Mouse (Mus musculus): ENCODE measurements around the gene Gopc. TPM values are rescaled to one million over a fixed set of nuclear protein-coding genes. Genes with fewer than 3 reads are reported as not detected.
A peak's percentile ranks its signal among the peaks of the same experiment; 100 is the strongest.

Gopc gene
- polyA plus RNA-seq, 1 experiment from 2014 or later, result 19.0 TPM

DNA sequence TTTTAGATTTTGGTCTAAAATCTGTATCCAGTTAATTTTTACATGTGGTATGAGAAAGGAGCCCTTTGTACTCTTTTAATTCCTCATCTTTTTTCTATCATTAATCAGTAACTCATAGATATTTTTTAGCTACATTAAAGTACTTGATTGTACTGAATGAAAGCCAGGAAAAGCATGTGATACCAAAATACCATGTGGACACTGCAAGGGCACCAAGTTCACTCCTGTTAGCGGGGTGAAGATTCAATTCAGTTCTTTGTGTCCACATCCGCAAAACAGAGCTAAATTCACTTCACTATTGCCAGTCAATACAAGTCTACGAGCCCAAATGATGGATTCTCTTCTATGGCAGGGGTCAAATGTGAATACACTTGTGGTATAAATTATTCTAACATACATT lies 14.7 kb upstream of the Gopc start:
- Histone ChIP-seq H3K4me1 (ENCODE audit: control insufficient read depth, insufficient read depth, low read length) (no peaks in the 10 kb centered on the region), H3K27me3 (ENCODE audit: control insufficient read depth, insufficient read depth, low read length) (no peaks in the 10 kb centered on the region), H3K9me3 (ENCODE audit: control insufficient read depth, low read length) (no peaks in the 10 kb centered on the region), H3K9ac (ENCODE audit: low read depth, low read length) (no peak overlapping the region), H3K36me3 (ENCODE audit: control insufficient read depth, insufficient read depth, low read length) (no peaks in the 10 kb centered on the region), H3K4me3 (ENCODE audit: low read length) (no peak overlapping the region), H3K27ac (ENCODE audit: low read depth, low read length) (no peak overlapping the region), H3K4me2 (replicated peaks; ENCODE audit: low read depth, low read length) (no peak overlapping the region)
- ATAC-seq (ENCODE audit: low FRiP score, low TSS enrichment), result no peak
- 89% methylated on average over 3 of the region's 3 CpGs for WGBS

DNA sequence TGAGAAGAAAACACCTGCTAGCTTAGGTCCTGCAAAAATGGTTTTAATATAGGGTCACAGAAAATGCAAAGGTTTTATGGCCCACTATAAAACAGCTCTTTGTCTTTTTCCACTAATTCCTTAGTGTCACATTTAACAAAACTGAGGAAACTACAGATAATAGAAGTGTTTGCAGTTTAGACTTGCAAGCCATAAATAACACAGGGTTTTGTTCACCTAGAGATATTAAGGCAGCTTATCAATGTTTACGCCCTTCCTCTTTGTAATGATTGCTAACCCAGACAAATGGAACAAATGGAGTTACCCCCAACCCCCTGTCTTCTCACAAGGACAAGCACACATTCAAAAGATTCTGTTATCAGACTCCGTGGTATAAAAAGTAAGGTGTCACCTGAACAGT lies 9.3 kb upstream of the Gopc start:
- WGBS, result 85% methylated on average over 2 of the region's 2 CpGs
- H3K4me3 ChIP-seq (ENCODE audit: low read length), result no peak overlapping the region
- ATAC-seq (ENCODE audit: low FRiP score, low TSS enrichment), result no peak
- no peak overlapping the region for H3K9ac ChIP-seq (ENCODE audit: low read depth, low read length)
- H3K9me3 ChIP-seq (ENCODE audit: control insufficient read depth, low read length), result no peaks in the 10 kb centered on the region
- H3K4me2 ChIP-seq (replicated peaks; ENCODE audit: low read depth, low read length), result no peak overlapping the region
- no peaks in the 10 kb centered on the region for H3K4me1 ChIP-seq (ENCODE audit: control insufficient read depth, insufficient read depth, low read length)
- no peak overlapping the region for H3K27ac ChIP-seq (ENCODE audit: low read depth, low read length)
- H3K36me3 ChIP-seq (ENCODE audit: control insufficient read depth, insufficient read depth, low read length), result no peaks in the 10 kb centered on the region
- H3K27me3 ChIP-seq (ENCODE audit: control insufficient read depth, insufficient read depth, low read length), result no peaks in the 10 kb centered on the region

DNA sequence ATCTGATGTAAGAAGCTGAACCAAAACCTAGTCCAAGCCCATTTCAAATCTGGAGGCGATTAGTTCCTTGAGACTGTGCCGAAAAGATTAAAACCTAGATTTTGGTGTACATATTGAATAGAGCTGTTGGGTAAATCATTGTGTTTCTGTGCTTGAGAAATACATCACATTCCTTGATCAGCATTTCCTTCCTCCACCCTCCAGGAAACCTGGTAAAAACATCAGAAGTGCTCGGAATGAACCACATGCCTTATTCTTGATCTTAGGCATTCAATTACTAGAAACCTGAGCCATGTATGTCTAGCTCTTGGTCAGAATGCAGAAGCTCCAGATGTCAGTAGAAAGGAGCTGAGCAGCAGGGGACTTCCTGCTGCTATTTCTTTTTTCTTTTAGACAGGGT lies 7.5 kb upstream of the Gopc start:
- no peak for ATAC-seq (ENCODE audit: low FRiP score, low TSS enrichment)
- Histone ChIP-seq H3K9me3 (ENCODE audit: control insufficient read depth, low read length) (no peaks in the 10 kb centered on the region), H3K4me1 (ENCODE audit: control insufficient read depth, insufficient read depth, low read length) (no peaks in the 10 kb centered on the region), H3K9ac (ENCODE audit: low read depth, low read length) (no peak overlapping the region), H3K27me3 (ENCODE audit: control insufficient read depth, insufficient read depth, low read length) (no peaks in the 10 kb centered on the region), H3K36me3 (ENCODE audit: control insufficient read depth, insufficient read depth, low read length) (no peaks in the 10 kb centered on the region), H3K4me3 (ENCODE audit: low read length) (no peak overlapping the region), H3K27ac (ENCODE audit: low read depth, low read length) (no peak overlapping the region), H3K4me2 (replicated peaks; ENCODE audit: low read depth, low read length) (no peak overlapping the region)
- 66% methylated on average over 3 of the region's 3 CpGs for WGBS

DNA sequence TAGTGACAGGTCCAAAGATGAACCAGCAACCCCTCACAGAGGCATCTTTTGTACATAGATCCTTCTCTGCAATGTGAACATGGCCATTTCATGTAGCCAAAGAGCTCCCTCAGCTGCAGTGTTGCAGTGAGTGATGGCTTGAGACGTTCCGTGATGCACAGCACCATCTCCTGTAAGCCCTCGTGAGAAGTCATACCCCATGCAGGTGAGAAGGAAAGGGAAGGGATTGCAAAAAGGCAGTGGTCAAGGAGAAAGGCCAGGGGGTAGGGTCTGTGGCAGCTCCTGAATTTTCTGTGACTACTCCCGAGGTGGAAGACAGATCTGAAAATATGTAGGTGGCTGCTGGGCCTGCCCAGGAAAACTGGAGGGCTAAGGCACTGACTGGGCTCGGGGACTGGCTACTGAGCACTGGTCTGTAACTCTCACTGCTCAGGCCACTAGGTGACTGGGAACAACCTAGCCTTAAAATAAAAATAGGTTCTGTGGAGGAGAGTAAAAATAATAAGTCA lies 7.1 kb upstream of the Gopc start, which contains the start of gene Nepn:
Nepn (plus strand) TSS at position 51 of the 509 bp plus-strand sequence.
- Histone ChIP-seq H3K9me3 (ENCODE audit: control insufficient read depth, low read length) (no peaks in the 10 kb centered on the region), H3K9ac (ENCODE audit: low read depth, low read length) (no peak within 1 kb of the TSS), H3K4me1 (ENCODE audit: control insufficient read depth, insufficient read depth, low read length) (no peaks in the 10 kb centered on the region), H3K27ac (ENCODE audit: low read depth, low read length) (no peak within 1 kb of the TSS), H3K36me3 (ENCODE audit: control insufficient read depth, insufficient read depth, low read length) (no peaks in the 10 kb centered on the region), H3K4me2 (replicated peaks; ENCODE audit: low read depth, low read length) (no peak within 1 kb of the TSS), H3K27me3 (ENCODE audit: control insufficient read depth, insufficient read depth, low read length) (no peaks in the 10 kb centered on the region), H3K4me3 (ENCODE audit: low read length) (no peak within 1 kb of the TSS)
- ATAC-seq (ENCODE audit: low FRiP score, low TSS enrichment), result no peak
- WGBS, result 77% methylated on average over 5 of the region's 5 CpGs

DNA sequence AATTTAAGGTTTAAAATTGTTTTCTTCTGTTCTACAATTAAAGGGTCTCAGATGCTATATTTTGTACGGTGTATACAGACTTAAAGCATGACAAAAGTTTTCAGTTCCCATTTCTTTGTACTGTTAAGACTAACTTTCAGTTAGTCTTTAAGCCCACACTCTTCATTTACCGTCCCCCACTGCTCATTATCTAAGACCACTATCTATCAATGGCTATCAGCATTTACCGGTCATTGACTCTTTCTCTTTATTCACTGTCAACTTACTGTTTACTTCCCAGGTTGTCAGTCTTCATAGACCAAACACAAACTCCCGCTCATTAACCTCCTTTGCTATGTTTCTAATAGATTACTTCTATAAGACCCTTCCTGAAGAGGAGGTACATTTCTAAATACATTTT lies 5.3 kb upstream of the Gopc start:
- Histone ChIP-seq H3K4me2 (replicated peaks; ENCODE audit: low read depth, low read length) (no peak overlapping the region), H3K27ac (ENCODE audit: low read depth, low read length) (no peak overlapping the region), H3K4me1 (ENCODE audit: control insufficient read depth, insufficient read depth, low read length) (0 out of 2 replicates have a peak, but pooled peaks cover 3% of the 10 kb centered on the region), H3K27me3 (ENCODE audit: control insufficient read depth, insufficient read depth, low read length) (no peaks in the 10 kb centered on the region), H3K36me3 (ENCODE audit: control insufficient read depth, insufficient read depth, low read length) (no peaks in the 10 kb centered on the region), H3K9ac (ENCODE audit: low read depth, low read length) (no peak overlapping the region), H3K4me3 (ENCODE audit: low read length) (no peak overlapping the region), H3K9me3 (ENCODE audit: control insufficient read depth, low read length) (no peaks in the 10 kb centered on the region)
- 81% methylated on average over 4 of the region's 4 CpGs for WGBS
- no peak for ATAC-seq (ENCODE audit: low FRiP score, low TSS enrichment)

DNA sequence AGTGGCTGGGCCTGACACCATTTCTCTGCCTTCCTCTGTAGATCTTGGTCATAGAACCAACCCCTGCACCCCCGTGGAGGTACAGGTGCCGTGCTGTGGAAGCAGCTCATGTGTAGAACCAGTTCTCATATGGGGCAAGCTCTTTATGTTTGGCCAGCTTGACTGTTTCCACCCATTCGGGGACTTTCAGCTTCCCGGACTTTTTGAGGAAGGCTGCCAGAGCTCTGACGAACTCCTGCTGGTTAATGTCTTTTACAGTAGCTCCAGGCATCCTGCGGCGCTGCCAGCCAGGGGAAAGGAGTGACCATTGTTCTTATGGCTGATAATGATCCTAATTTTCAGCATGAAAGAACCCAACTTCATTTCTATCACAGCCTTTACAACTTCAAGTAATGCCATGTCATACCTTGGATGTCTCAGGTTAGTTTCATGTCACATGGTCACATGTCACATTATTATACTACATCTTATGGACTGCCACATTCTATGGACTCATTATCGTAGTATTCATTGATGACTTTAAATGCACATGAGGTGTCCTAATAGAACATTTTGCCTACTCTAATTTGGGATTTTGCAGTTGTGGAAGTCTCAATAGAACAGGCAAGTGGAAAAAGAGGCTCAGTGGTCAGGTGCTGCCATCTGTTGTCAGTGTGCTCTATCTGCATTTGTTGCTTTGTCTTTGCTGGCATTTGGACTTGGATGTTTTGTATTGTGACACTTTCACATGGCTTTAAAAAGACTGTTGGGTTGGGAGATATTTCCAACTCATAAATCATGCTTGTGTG lies 3.1 kb upstream of the Gopc start:
- H3K9me3 ChIP-seq (ENCODE audit: control insufficient read depth, low read length), result no peaks in the 10 kb centered on the region
- H3K4me1 ChIP-seq (ENCODE audit: control insufficient read depth, insufficient read depth, low read length), result 0 out of 2 replicates have a peak, but pooled peaks cover 3% of the 10 kb centered on the region
- H3K4me3 ChIP-seq (ENCODE audit: low read length), result no peak overlapping the region
- H3K27ac ChIP-seq (ENCODE audit: low read depth, low read length), result no peak overlapping the region
- no peak overlapping the region for H3K9ac ChIP-seq (ENCODE audit: low read depth, low read length)
- no peaks in the 10 kb centered on the region for H3K27me3 ChIP-seq (ENCODE audit: control insufficient read depth, insufficient read depth, low read length)
- ATAC-seq (ENCODE audit: low FRiP score, low TSS enrichment), result no peak
- WGBS, result 36% methylated on average over 8 of the region's 8 CpGs
- no peak overlapping the region for H3K4me2 ChIP-seq (replicated peaks; ENCODE audit: low read depth, low read length)
- H3K36me3 ChIP-seq (ENCODE audit: control insufficient read depth, insufficient read depth, low read length), result no peaks in the 10 kb centered on the region

DNA sequence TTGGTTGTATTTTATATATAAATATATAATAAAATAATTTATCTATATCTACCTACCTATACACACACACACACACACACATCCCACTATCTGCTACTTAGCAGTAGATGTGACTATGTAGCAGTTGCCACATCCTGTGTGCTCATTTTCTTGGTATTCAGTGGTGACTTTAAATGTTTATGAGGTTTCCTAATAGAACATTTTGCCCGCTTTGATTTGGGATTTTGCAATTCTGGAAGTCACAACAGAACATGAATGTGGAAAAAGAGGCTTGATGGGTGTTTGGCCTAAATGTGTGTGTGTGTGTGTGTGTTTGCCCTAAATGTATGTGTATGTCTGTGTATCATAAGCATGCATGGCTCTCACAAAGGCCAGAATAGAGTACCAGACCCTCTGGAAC lies 1.6 kb upstream of the Gopc start:
- 90% methylated on average over 1 of the region's 1 CpGs for WGBS
- ATAC-seq (ENCODE audit: low FRiP score, low TSS enrichment), result no peak

DNA sequence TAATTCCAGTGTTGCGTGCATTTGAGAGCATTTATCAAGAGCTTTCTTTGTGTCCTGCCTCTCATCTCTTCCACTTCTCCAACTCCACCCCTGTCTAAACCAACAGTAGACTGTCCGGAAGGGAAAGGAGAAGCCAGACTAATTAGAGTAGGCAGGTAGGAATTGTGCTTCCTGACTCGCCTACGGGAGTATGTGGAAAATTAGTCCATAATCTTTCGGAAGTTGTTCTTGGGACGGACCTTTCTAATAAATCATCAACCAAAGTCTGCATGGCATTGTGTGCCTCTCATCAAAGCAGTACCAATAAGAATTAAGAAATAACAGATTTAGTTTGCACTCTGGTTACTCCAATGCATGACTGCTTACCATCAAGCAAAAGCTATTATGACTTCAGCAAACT lies 1.1 kb upstream of the Gopc start:
- Histone ChIP-seq H3K9me3 (ENCODE audit: control insufficient read depth, low read length) (no peaks in the 10 kb centered on the region), H3K9ac (ENCODE audit: low read depth, low read length) (peak overlapping the region; percentile 89; the same call in 1 of the 2 replicates), H3K27me3 (ENCODE audit: control insufficient read depth, insufficient read depth, low read length) (no peaks in the 10 kb centered on the region), H3K4me1 (ENCODE audit: control insufficient read depth, insufficient read depth, low read length) (0 out of 2 replicates have a peak, but pooled peaks cover 3% of the 10 kb centered on the region), H3K4me2 (replicated peaks; ENCODE audit: low read depth, low read length) (peak overlapping the region; percentile 69), H3K36me3 (ENCODE audit: control insufficient read depth, insufficient read depth, low read length) (no peaks in the 10 kb centered on the region), H3K4me3 (ENCODE audit: low read length) (peak overlapping the region; percentile 72), H3K27ac (ENCODE audit: low read depth, low read length) (no peak overlapping the region)
- no peak for ATAC-seq (ENCODE audit: low FRiP score, low TSS enrichment)
- WGBS, result 71% methylated on average over 6 of the region's 6 CpGs

More for the DNA sequence above, 1.6 kb upstream of the Gopc start:
- Histone ChIP-seq H3K36me3 (ENCODE audit: control insufficient read depth, insufficient read depth, low read length) (no peaks in the 10 kb centered on the region), H3K27ac (ENCODE audit: low read depth, low read length) (no peak overlapping the region), H3K4me2 (replicated peaks; ENCODE audit: low read depth, low read length) (no peak overlapping the region), H3K4me1 (ENCODE audit: control insufficient read depth, insufficient read depth, low read length) (0 out of 2 replicates have a peak, but pooled peaks cover 3% of the 10 kb centered on the region), H3K9ac (ENCODE audit: low read depth, low read length) (no peak overlapping the region), H3K27me3 (ENCODE audit: control insufficient read depth, insufficient read depth, low read length) (no peaks in the 10 kb centered on the region), H3K9me3 (ENCODE audit: control insufficient read depth, low read length) (no peaks in the 10 kb centered on the region), H3K4me3 (ENCODE audit: low read length) (no peak overlapping the region)

DNA sequence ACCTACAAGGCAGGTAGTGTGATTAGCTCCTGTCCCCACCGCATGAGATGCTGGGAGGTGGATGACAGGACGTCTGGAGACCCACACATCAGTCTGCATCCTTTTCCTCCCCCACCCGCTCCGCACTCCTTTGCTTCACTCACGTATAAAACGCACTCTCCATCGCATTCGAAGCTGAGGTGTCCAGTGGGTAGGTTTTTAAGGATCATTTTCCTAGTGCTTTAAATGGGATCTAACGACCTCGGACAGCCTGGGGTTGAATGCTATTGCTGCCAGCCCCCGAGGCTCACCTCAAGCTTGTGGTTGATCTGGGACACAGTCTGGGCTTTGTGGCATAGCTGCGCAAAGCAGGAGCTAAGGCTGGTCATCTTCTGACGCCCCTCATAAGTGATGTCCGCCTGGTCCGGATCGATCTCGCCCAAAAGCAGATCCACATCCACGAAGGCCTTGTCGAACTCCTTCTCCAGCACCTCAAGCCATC lies 563 bp downstream of the Gopc start:
- WGBS, result under 1% methylated on average over 19 of the region's 19 CpGs
- Histone ChIP-seq H3K27ac (ENCODE audit: low read depth, low read length) (peak overlapping the region; percentile 91), H3K27me3 (ENCODE audit: control insufficient read depth, insufficient read depth, low read length) (no peaks in the 10 kb centered on the region), H3K9ac (ENCODE audit: low read depth, low read length) (peak overlapping the region; percentile 89), H3K4me2 (replicated peaks; ENCODE audit: low read depth, low read length) (peak overlapping the region; percentile 69), H3K9me3 (ENCODE audit: control insufficient read depth, low read length) (no peaks in the 10 kb centered on the region), H3K4me3 (ENCODE audit: low read length) (peak overlapping the region; percentile 72), H3K4me1 (ENCODE audit: control insufficient read depth, insufficient read depth, low read length) (0 out of 2 replicates have a peak, but pooled peaks cover 3% of the 10 kb centered on the region), H3K36me3 (ENCODE audit: control insufficient read depth, insufficient read depth, low read length) (no peaks in the 10 kb centered on the region)
- ATAC-seq (ENCODE audit: low FRiP score, low TSS enrichment), result peak; percentile 59

Measured in kidney, embryonic 14.5 days (tissue).